Mouse (Mus musculus): ENCODE data around the gene Hecw1. TPM values are rescaled to one million over a fixed set of nuclear protein-coding genes. Genes with fewer than 3 reads are reported as not detected.

Hecw1 gene
- polyA plus RNA-seq (2012; rRNA removed), result 0.06 TPM in 1 of 2 replicates, not detected in the other

GRCm38 (mm10) chr13:14522906-14523269 lies at the start of gene Hecw1:
Hecw1 (minus strand) TSS chr13:14523228.

Other genes starting within 250 kb of the Hecw1 start
- gene Mrpl32, start 89.9 kb upstream of the Hecw1 start, polyA plus RNA-seq (2012; rRNA removed), result 1.9 and 2.8 TPM in 2 replicates
- gene Psma2, start 90.0 kb upstream of the Hecw1 start, polyA plus RNA-seq (2012; rRNA removed), result 8.3 and 11.8 TPM in 2 replicates
- 1.3 and 1.4 TPM in 2 replicates for gene AW209491, start 106.9 kb upstream of the Hecw1 start, polyA plus RNA-seq (2012; rRNA removed)

Data from stomach, adult 2 months (tissue).